Mouse (Mus musculus): ENCODE measurements around the gene Lrrc73.
A peak's percentile ranks its signal among the peaks of the same experiment; 100 is the strongest.

Gene Lrrc73

DNA sequence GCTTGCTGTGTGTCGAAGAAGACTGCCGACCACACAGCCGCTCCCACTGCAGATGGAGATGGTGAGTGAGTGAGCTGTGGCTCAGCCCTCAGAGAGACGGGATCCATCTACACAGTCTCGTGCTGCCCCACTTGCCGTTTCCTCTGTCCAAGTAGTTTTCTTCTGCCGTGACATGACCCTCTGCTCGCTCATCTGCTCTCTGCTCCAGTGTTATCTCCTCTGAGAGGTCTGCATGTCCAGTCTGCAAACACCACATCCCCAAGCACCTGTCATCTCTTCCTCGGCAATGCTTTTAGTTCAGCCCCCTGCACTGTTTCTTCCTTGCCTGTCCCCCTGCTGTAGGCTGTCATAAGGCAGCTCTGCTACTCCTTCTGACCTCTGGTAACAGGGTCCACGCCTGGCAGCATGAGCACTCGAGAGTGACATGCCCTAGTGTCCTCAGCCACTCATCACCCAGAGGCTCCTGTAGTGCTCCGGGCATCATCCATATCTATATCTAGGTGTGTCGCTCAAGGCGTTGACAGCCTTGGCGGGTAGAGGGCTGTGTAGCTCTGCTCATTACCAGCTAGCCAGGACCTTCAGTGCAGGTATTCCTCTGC, 13.7 kb upstream of the Lrrc73 start:
- Histone ChIP-seq H3K4me1 (replicated peaks; ENCODE audit: low read depth, low read length) (peaks cover 38% of the 10 kb centered on the region), H3K27me3 (ENCODE audit: insufficient read depth, low read length) (no peaks in the 10 kb centered on the region), H3K36me3 (ENCODE audit: insufficient read depth, low read length) (peaks cover 97% of the 10 kb centered on the region), H3K9me3 (ENCODE audit: low read length) (no peaks in the 10 kb centered on the region), H3K4me3 (replicated peaks; ENCODE audit: low read length) (no peak overlapping the region)
- TF ChIP-seq POU5F1 (IDR thresholded peaks at IDR 0.05; ENCODE audit: borderline replicate concordance, low read length) (no peak), NANOG (IDR thresholded peaks at IDR 0.05; ENCODE audit: borderline replicate concordance, low read length) (no peak), CTCF (conservative IDR thresholded peaks at IDR 0.05; ENCODE audit: low read length) (no peak)

DNA sequence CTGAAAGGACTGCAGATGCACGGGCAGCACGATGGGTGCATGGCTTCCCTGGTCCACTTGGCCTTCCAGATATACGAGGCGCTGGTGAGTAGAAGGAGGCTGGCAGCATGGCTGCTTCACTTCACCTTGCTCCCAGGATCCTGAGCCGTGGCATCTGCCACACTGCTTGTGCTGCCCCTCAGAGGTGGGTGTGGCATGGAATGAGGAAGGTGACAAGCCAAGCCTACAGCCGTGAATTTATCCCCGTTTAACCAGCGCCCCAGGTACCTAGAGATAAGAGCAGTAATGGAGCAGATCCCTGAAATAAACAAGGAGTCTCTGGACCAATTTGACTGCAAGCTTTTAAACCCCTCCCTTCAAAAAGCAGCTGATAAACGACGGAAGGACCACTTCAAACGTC, 11.9 kb upstream of the Lrrc73 start:
- peaks cover 57% of the 10 kb centered on the region for H3K4me1 ChIP-seq (replicated peaks; ENCODE audit: low read depth, low read length)
- H3K36me3 ChIP-seq (ENCODE audit: insufficient read depth, low read length) = peaks cover 99% of the 10 kb centered on the region
- no peak overlapping the region for H3K4me3 ChIP-seq (replicated peaks; ENCODE audit: low read length)
- no peaks in the 10 kb centered on the region for H3K27me3 ChIP-seq (ENCODE audit: insufficient read depth, low read length)
- TF ChIP-seq CTCF (conservative IDR thresholded peaks at IDR 0.05; ENCODE audit: low read length) (no peak), POU5F1 (IDR thresholded peaks at IDR 0.05; ENCODE audit: borderline replicate concordance, low read length) (no peak), NANOG (IDR thresholded peaks at IDR 0.05; ENCODE audit: borderline replicate concordance, low read length) (no peak)
- no peaks in the 10 kb centered on the region for H3K9me3 ChIP-seq (ENCODE audit: low read length)

DNA sequence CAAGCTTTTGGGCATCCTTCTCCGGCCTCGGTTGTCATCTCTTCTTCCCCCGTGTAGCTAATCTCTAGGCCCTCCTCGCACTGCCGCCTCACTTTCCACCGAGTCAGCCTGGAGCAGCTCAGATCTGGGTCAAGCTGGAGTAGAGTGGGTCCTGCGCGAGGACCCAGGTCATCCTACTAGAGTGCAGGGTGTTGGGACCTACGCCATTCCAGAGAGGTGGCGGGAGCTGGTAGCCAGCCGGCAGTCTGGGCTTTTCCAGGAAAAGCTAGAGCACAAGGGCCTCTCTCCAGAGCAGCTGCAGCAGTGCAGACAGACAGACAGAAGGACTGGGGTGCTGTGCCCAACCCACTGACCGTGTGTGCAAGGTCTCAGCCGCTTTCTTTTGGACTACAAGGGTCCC, 11.1 kb upstream of the Lrrc73 start:
- H3K36me3 ChIP-seq (ENCODE audit: insufficient read depth, low read length) = peaks cover 97% of the 10 kb centered on the region
- peaks cover 64% of the 10 kb centered on the region for H3K4me1 ChIP-seq (replicated peaks; ENCODE audit: low read depth, low read length)
- no peaks in the 10 kb centered on the region for H3K9me3 ChIP-seq (ENCODE audit: low read length)
- TF ChIP-seq NANOG (IDR thresholded peaks at IDR 0.05; ENCODE audit: borderline replicate concordance, low read length) (no peak), CTCF (conservative IDR thresholded peaks at IDR 0.05; ENCODE audit: low read length) (no peak), POU5F1 (IDR thresholded peaks at IDR 0.05; ENCODE audit: borderline replicate concordance, low read length) (no peak)
- H3K4me3 ChIP-seq (replicated peaks; ENCODE audit: low read length) = no peak overlapping the region
- H3K27me3 ChIP-seq (ENCODE audit: insufficient read depth, low read length) = no peaks in the 10 kb centered on the region

DNA sequence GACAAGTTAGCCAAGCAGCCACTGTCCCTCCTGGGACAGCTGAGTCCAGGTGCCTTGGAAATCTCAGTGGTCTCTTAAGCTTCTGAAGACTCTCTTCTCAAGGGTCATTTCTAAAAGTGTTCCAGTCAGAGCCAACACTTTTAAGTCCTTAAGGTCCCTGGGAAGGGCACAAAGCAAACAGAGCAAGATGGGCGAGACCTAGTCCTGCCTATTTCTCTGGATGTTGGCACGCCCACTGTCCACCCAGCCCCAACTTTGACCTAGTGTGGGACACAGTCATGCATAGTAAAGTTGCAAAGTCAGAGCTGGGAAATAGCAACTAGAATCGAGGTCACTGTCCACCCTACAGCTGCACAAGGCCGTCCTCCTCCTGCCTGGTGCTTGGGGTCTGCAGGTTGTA, 10.3 kb upstream of the Lrrc73 start:
- Histone ChIP-seq H3K36me3 (ENCODE audit: insufficient read depth, low read length) (peaks cover 90% of the 10 kb centered on the region), H3K27me3 (ENCODE audit: insufficient read depth, low read length) (no peaks in the 10 kb centered on the region), H3K4me3 (replicated peaks; ENCODE audit: low read length) (no peak overlapping the region), H3K9me3 (ENCODE audit: low read length) (no peaks in the 10 kb centered on the region), H3K4me1 (replicated peaks; ENCODE audit: low read depth, low read length) (peaks cover 64% of the 10 kb centered on the region)
- no peak for TF ChIP-seq NANOG (IDR thresholded peaks at IDR 0.05; ENCODE audit: borderline replicate concordance, low read length)
- TF ChIP-seq CTCF (conservative IDR thresholded peaks at IDR 0.05; ENCODE audit: low read length) = no peak
- TF ChIP-seq POU5F1 (IDR thresholded peaks at IDR 0.05; ENCODE audit: borderline replicate concordance, low read length) = no peak

DNA sequence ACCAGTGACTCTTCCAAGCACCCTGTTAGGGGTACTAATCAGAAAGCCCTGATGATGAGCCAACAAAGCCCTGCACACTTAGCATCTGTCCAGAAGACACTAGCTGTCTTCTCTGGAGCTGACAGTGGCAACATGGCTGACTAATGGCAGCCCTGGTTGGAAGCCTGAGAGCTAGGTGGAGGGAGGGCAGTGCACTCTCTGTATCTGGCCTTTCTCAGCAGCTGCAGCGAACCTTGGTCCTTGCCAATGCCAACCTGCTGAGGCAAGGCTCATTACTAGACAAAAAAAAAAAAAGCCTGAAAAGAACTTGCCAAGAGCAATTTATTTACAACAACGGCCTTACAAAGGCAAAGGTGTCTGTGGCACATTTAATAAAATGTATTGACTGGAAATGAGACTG, 9.7 kb upstream of the Lrrc73 start:
- Histone ChIP-seq H3K4me3 (replicated peaks; ENCODE audit: low read length) (no peak overlapping the region), H3K4me1 (replicated peaks; ENCODE audit: low read depth, low read length) (peaks cover 66% of the 10 kb centered on the region), H3K36me3 (ENCODE audit: insufficient read depth, low read length) (peaks cover 84% of the 10 kb centered on the region), H3K27me3 (ENCODE audit: insufficient read depth, low read length) (no peaks in the 10 kb centered on the region), H3K9me3 (ENCODE audit: low read length) (no peaks in the 10 kb centered on the region)
- no peak for TF ChIP-seq NANOG (IDR thresholded peaks at IDR 0.05; ENCODE audit: borderline replicate concordance, low read length)
- TF ChIP-seq POU5F1 (IDR thresholded peaks at IDR 0.05; ENCODE audit: borderline replicate concordance, low read length) = no peak
- TF ChIP-seq CTCF (conservative IDR thresholded peaks at IDR 0.05; ENCODE audit: low read length) = no peak

DNA sequence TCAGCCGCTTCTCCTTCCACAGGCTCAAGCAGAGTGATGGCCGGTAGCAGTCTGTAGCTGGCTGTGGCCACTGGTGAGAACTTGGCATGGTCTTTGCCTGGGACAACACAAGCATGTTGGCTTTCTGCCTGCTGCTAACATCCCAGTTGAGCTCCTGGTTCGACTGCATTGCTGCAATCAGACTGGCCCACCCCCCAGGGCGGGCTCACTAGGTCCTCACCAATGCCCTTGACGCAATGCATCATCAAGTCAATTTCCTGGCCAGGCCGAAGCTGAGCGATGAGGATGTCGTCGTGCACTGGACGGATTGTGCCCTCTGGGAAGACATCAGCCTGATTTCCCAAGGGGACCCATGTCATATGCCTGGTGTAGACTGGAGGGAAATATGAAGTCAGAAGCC, 8.8 kb upstream of the Lrrc73 start:
- TF ChIP-seq CTCF (conservative IDR thresholded peaks at IDR 0.05; ENCODE audit: low read length) = no peak
- no peak for TF ChIP-seq NANOG (IDR thresholded peaks at IDR 0.05; ENCODE audit: borderline replicate concordance, low read length)
- no peak for TF ChIP-seq POU5F1 (IDR thresholded peaks at IDR 0.05; ENCODE audit: borderline replicate concordance, low read length)
- Histone ChIP-seq H3K36me3 (ENCODE audit: insufficient read depth, low read length) (peaks cover 84% of the 10 kb centered on the region), H3K27me3 (ENCODE audit: insufficient read depth, low read length) (no peaks in the 10 kb centered on the region), H3K4me1 (replicated peaks; ENCODE audit: low read depth, low read length) (peaks cover 76% of the 10 kb centered on the region), H3K4me3 (replicated peaks; ENCODE audit: low read length) (0 out of 2 replicates have a peak overlapping the region, but pooled peaks have one; percentile 13), H3K9me3 (ENCODE audit: low read length) (no peaks in the 10 kb centered on the region)

DNA sequence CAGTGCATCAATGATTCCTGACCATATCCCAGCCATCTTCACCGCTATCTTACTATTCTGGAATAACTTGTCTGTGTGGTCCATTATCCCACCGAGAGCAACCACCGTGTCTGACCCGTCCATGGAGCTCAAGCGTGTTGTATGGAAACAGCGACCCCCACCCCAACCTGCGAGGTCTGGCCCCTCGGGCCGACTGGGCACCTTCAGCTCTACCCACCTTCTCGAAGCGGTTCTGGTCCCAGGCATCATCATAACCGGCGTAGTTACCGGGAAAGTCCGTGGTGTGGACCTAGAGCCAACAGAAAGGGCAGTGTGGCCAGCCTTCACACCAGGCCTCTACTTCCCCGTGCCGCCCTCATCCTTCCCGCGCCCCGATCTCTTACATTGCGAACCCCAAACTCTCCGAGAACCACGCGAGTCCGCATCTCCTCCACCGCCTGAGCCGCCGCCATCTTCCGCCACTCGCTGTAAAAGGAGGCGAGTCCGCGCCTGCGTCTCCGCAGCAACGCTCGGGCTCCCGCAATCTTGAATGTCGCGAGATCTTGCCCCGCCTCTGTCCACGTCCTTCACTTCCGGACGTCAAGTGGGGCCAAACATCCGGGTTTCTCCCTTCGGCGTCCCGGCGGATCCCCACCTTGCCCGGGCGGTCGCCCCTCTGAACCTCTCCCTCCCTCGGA, 5.7 kb upstream of the Lrrc73 start, which contains the start of the genes Polr1c and Yipf3:
Gene Polr1c (minus strand): TSS at position 543 of the 677 bp plus-strand sequence.
Gene Yipf3 (plus strand): TSS at position 569 of the 677 bp plus-strand sequence.
- H3K4me3 ChIP-seq (replicated peaks; ENCODE audit: low read length) = peak within 1 kb of the TSS; percentile 99
- H3K27me3 ChIP-seq (ENCODE audit: insufficient read depth, low read length) = no peaks in the 10 kb centered on the region
- H3K9me3 ChIP-seq (ENCODE audit: low read length) = no peaks in the 10 kb centered on the region
- peaks cover 84% of the 10 kb centered on the region for H3K4me1 ChIP-seq (replicated peaks; ENCODE audit: low read depth, low read length)
- TF ChIP-seq CTCF (conservative IDR thresholded peaks at IDR 0.05; ENCODE audit: low read length) (no peak), NANOG (IDR thresholded peaks at IDR 0.05; ENCODE audit: borderline replicate concordance, low read length) (no peak), POU5F1 (IDR thresholded peaks at IDR 0.05; ENCODE audit: borderline replicate concordance, low read length) (no peak)
- H3K36me3 ChIP-seq (ENCODE audit: insufficient read depth, low read length) = peaks cover 84% of the 10 kb centered on the region

DNA sequence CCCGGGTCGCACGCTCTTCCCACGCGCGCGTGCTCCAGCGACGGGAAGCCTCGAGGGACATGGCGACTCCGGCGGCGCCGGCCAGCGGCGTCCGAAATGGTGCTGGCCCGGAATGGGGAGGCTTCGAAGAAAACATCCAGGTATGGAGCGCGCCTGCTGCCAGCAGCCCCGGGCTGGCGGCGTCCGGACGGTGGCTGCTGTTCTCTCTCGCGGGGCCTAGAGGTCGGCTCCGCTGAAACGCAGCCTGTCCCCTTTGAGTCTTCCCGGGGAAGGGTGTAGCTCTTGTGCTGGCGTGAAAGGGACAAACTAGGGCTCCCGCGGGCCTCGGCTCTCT, 5.2 kb upstream of the Lrrc73 start:
- Histone ChIP-seq H3K36me3 (ENCODE audit: insufficient read depth, low read length) (peaks cover 79% of the 10 kb centered on the region), H3K4me3 (replicated peaks; ENCODE audit: low read length) (peak overlapping the region; percentile 99), H3K4me1 (replicated peaks; ENCODE audit: low read depth, low read length) (peaks cover 84% of the 10 kb centered on the region), H3K9me3 (ENCODE audit: low read length) (no peaks in the 10 kb centered on the region), H3K27me3 (ENCODE audit: insufficient read depth, low read length) (no peaks in the 10 kb centered on the region)
- TF ChIP-seq CTCF (conservative IDR thresholded peaks at IDR 0.05; ENCODE audit: low read length) (no peak), NANOG (IDR thresholded peaks at IDR 0.05; ENCODE audit: borderline replicate concordance, low read length) (no peak), POU5F1 (IDR thresholded peaks at IDR 0.05; ENCODE audit: borderline replicate concordance, low read length) (no peak)
